Comparison of ENCODE assay signal across 15 mouse cellular contexts in the genomic region with DNA sequence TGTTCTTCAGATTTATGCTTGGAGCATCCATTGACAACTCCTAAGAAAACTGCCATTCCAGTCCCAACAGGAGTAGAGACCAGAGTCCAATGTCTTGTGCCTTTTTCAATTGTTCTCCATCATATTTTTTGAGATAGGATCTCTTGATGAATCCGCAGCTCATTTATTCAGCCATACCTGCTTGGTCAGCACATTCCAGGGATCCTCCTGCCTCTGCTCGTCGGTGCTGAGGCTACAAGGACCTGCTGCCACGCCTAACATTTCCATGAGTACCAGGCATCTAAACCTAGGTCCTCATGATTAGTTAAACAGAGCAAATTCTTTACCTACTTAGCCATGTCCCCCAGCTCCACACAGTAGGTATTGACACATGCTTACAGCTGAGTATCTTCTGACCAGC.
"Had no signal": no experiment of that assay in that cellular context is flagged by ENCODE, and none has a peak within 500 bp of the region (broad histone marks: within the 10 kb centered on the region; RNA-seq: fewer than 3 reads in every experiment).

No protein-coding gene starts in this region.

- H3K4me2 ChIP-seq: neural tube, embryonic 15.5 days; stomach, embryonic 15.5 days had no signal

- H3K4me1 ChIP-seq: neural tube, embryonic 15.5 days had no signal

- H3K9ac ChIP-seq: neural tube, embryonic 15.5 days; stomach, embryonic 15.5 days had no signal

- H3K36me3 ChIP-seq: neural tube, embryonic 15.5 days; stomach, embryonic 15.5 days had no signal

- H3K27me3 ChIP-seq: neural tube, embryonic 15.5 days; stomach, embryonic 15.5 days had no signal

- H3K4me3 ChIP-seq: neural tube, embryonic 15.5 days; stomach, embryonic 15.5 days had no signal

- DNase-seq: retina, postnatal 1 day; right cerebral cortex, adult 18-20 months; right cerebral cortex, postnatal 14 days; right cerebral cortex, postnatal 25 days; right cerebral cortex, postnatal 4 days; spleen, adult 18-20 months; thymus, adult 18-20 months; thymus, adult 2 months; thymus, postnatal 14 days; thymus, postnatal 25 days; thymus, postnatal 36 days; thymus, postnatal 4 days had no signal

- H3K9me3 ChIP-seq: neural tube, embryonic 15.5 days; stomach, embryonic 15.5 days had no signal

- H3K27ac ChIP-seq: neural tube, embryonic 15.5 days; stomach, embryonic 15.5 days; stomach, postnatal 0 days had no signal
